Mouse (Mus musculus): ENCODE measurements around the gene Zfp536. TPM values are rescaled to one million over a fixed set of nuclear protein-coding genes. Genes with fewer than 3 reads are reported as not detected.

Zfp536 gene
- polyA plus RNA-seq, 1 experiment from 2014 or later = 11.5 TPM

GRCm38 (mm10) chr7:37594211-37595030 is 179.0 kb downstream of the Zfp536 start:
- H3K9ac ChIP-seq (ENCODE audit: low read length) = no peak overlapping the region
- DNase-seq (ENCODE audit: low spot score) (no peak), ATAC-seq (replicated peaks; ENCODE audit: low FRiP score, low TSS enrichment, low read depth) (no peak)
- H3K36me3 ChIP-seq (ENCODE audit: control insufficient read depth, insufficient read depth, low read length) = no peaks in the 10 kb centered on the region
- H3K9me3 ChIP-seq (ENCODE audit: control insufficient read depth, low read length) = no peaks in the 10 kb centered on the region; the same call in 1 of the 2 replicates
- no peaks in the 10 kb centered on the region for H3K27me3 ChIP-seq (replicated peaks; ENCODE audit: control insufficient read depth, insufficient read depth, low read length)
- H3K4me2 ChIP-seq (ENCODE audit: low read length) = no peak overlapping the region
- no peak overlapping the region for H3K4me3 ChIP-seq (ENCODE audit: low read depth, low read length)
- WGBS = 74% methylated on average over 12 of the region's 12 CpGs
- H3K4me1 ChIP-seq (replicated peaks; ENCODE audit: control insufficient read depth, insufficient read depth, low read length) = no peaks in the 10 kb centered on the region
- H3K27ac ChIP-seq (ENCODE audit: low read depth) = no peak overlapping the region

GRCm38 (mm10) chr7:37593566-37593965 is 179.9 kb downstream of the Zfp536 start:
- Histone ChIP-seq H3K27ac (ENCODE audit: low read depth) (no peak overlapping the region), H3K9ac (ENCODE audit: low read length) (no peak overlapping the region), H3K4me2 (ENCODE audit: low read length) (no peak overlapping the region), H3K4me1 (replicated peaks; ENCODE audit: control insufficient read depth, insufficient read depth, low read length) (no peaks in the 10 kb centered on the region), H3K36me3 (ENCODE audit: control insufficient read depth, insufficient read depth, low read length) (no peaks in the 10 kb centered on the region), H3K4me3 (ENCODE audit: low read depth, low read length) (no peak overlapping the region), H3K27me3 (replicated peaks; ENCODE audit: control insufficient read depth, insufficient read depth, low read length) (no peaks in the 10 kb centered on the region), H3K9me3 (ENCODE audit: control insufficient read depth, low read length) (no peaks in the 10 kb centered on the region; the same call in 1 of the 2 replicates)
- 94% methylated on average over 6 of the region's 6 CpGs for WGBS
- no peak for DNase-seq (ENCODE audit: low spot score)
- ATAC-seq (replicated peaks; ENCODE audit: low FRiP score, low TSS enrichment, low read depth) = no peak

GRCm38 (mm10) chr7:37586694-37587093 is 186.7 kb downstream of the Zfp536 start:
- Histone ChIP-seq H3K9ac (ENCODE audit: low read length) (no peak overlapping the region), H3K4me3 (ENCODE audit: low read depth, low read length) (no peak overlapping the region), H3K9me3 (ENCODE audit: control insufficient read depth, low read length) (no peaks in the 10 kb centered on the region), H3K4me1 (replicated peaks; ENCODE audit: control insufficient read depth, insufficient read depth, low read length) (no peaks in the 10 kb centered on the region), H3K27me3 (replicated peaks; ENCODE audit: control insufficient read depth, insufficient read depth, low read length) (no peaks in the 10 kb centered on the region), H3K27ac (ENCODE audit: low read depth) (no peak overlapping the region), H3K36me3 (ENCODE audit: control insufficient read depth, insufficient read depth, low read length) (no peaks in the 10 kb centered on the region), H3K4me2 (ENCODE audit: low read length) (no peak overlapping the region)
- 87% methylated on average over 13 of the region's 13 CpGs for WGBS
- ATAC-seq (replicated peaks; ENCODE audit: low FRiP score, low TSS enrichment, low read depth) = no peak
- no peak for DNase-seq (ENCODE audit: low spot score)

GRCm38 (mm10) chr7:37581262-37581661 is 192.2 kb downstream of the Zfp536 start:
- Histone ChIP-seq H3K4me3 (ENCODE audit: low read depth, low read length) (no peak overlapping the region), H3K9ac (ENCODE audit: low read length) (no peak overlapping the region), H3K27me3 (replicated peaks; ENCODE audit: control insufficient read depth, insufficient read depth, low read length) (no peaks in the 10 kb centered on the region), H3K4me2 (ENCODE audit: low read length) (no peak overlapping the region), H3K4me1 (replicated peaks; ENCODE audit: control insufficient read depth, insufficient read depth, low read length) (no peaks in the 10 kb centered on the region), H3K36me3 (ENCODE audit: control insufficient read depth, insufficient read depth, low read length) (no peaks in the 10 kb centered on the region), H3K27ac (ENCODE audit: low read depth) (no peak overlapping the region), H3K9me3 (ENCODE audit: control insufficient read depth, low read length) (no peaks in the 10 kb centered on the region)
- DNase-seq (ENCODE audit: low spot score) (no peak), ATAC-seq (replicated peaks; ENCODE audit: low FRiP score, low TSS enrichment, low read depth) (no peak)
- WGBS = 79% methylated on average over 3 of the region's 3 CpGs

- Histone ChIP-seq H3K27me3 (replicated peaks; ENCODE audit: control insufficient read depth, insufficient read depth, low read length) (no peaks in the 10 kb centered on the region), H3K9ac (ENCODE audit: low read length) (no peak overlapping the region), H3K4me1 (replicated peaks; ENCODE audit: control insufficient read depth, insufficient read depth, low read length) (no peaks in the 10 kb centered on the region), H3K27ac (ENCODE audit: low read depth) (no peak overlapping the region), H3K4me2 (ENCODE audit: low read length) (no peak overlapping the region), H3K36me3 (ENCODE audit: control insufficient read depth, insufficient read depth, low read length) (no peaks in the 10 kb centered on the region), H3K4me3 (ENCODE audit: low read depth, low read length) (no peak overlapping the region), H3K9me3 (ENCODE audit: control insufficient read depth, low read length) (no peaks in the 10 kb centered on the region)
- ATAC-seq (replicated peaks; ENCODE audit: low FRiP score, low TSS enrichment, low read depth) (no peak), DNase-seq (ENCODE audit: low spot score) (no peak)
- WGBS = 45% methylated on average over 5 of the region's 5 CpGs
These were observed 192.9 kb downstream of the Zfp536 start for GRCm38 (mm10) chr7:37580554-37580953.

GRCm38 (mm10) chr7:37572021-37572420 is 201.4 kb downstream of the Zfp536 start:
- H3K36me3 ChIP-seq (ENCODE audit: control insufficient read depth, insufficient read depth, low read length) = no peaks in the 10 kb centered on the region
- H3K4me2 ChIP-seq (ENCODE audit: low read length) = no peak overlapping the region
- no peaks in the 10 kb centered on the region for H3K4me1 ChIP-seq (replicated peaks; ENCODE audit: control insufficient read depth, insufficient read depth, low read length)
- H3K27me3 ChIP-seq (replicated peaks; ENCODE audit: control insufficient read depth, insufficient read depth, low read length) = no peaks in the 10 kb centered on the region
- H3K9ac ChIP-seq (ENCODE audit: low read length) = no peak overlapping the region
- ATAC-seq (replicated peaks; ENCODE audit: low FRiP score, low TSS enrichment, low read depth) (no peak), DNase-seq (ENCODE audit: low spot score) (no peak)
- no peaks in the 10 kb centered on the region for H3K9me3 ChIP-seq (ENCODE audit: control insufficient read depth, low read length)
- H3K4me3 ChIP-seq (ENCODE audit: low read depth, low read length) = no peak overlapping the region
- no peak overlapping the region for H3K27ac ChIP-seq (ENCODE audit: low read depth)
- WGBS = 93% methylated on average over 7 of the region's 7 CpGs

GRCm38 (mm10) chr7:37568811-37569500 is 204.5 kb downstream of the Zfp536 start:
- Histone ChIP-seq H3K9ac (ENCODE audit: low read length) (no peak overlapping the region), H3K4me3 (ENCODE audit: low read depth, low read length) (no peak overlapping the region), H3K4me1 (replicated peaks; ENCODE audit: control insufficient read depth, insufficient read depth, low read length) (peaks cover 14% of the 10 kb centered on the region), H3K9me3 (ENCODE audit: control insufficient read depth, low read length) (no peaks in the 10 kb centered on the region), H3K36me3 (ENCODE audit: control insufficient read depth, insufficient read depth, low read length) (no peaks in the 10 kb centered on the region), H3K4me2 (ENCODE audit: low read length) (no peak overlapping the region), H3K27me3 (replicated peaks; ENCODE audit: control insufficient read depth, insufficient read depth, low read length) (no peaks in the 10 kb centered on the region), H3K27ac (ENCODE audit: low read depth) (no peak overlapping the region)
- 79% methylated on average over 31 of the region's 31 CpGs for WGBS
- peak; percentile 71; the same call in 1 of the 2 replicates for ATAC-seq (replicated peaks; ENCODE audit: low FRiP score, low TSS enrichment, low read depth)
- DNase-seq (ENCODE audit: low spot score) = no peak

- ATAC-seq (replicated peaks; ENCODE audit: low FRiP score, low TSS enrichment, low read depth) (no peak), DNase-seq (ENCODE audit: low spot score) (no peak)
- H3K27ac ChIP-seq (ENCODE audit: low read depth) = no peak overlapping the region
- no peak overlapping the region for H3K4me3 ChIP-seq (ENCODE audit: low read depth, low read length)
- no peaks in the 10 kb centered on the region for H3K27me3 ChIP-seq (replicated peaks; ENCODE audit: control insufficient read depth, insufficient read depth, low read length)
- H3K36me3 ChIP-seq (ENCODE audit: control insufficient read depth, insufficient read depth, low read length) = no peaks in the 10 kb centered on the region
- 81% methylated on average over 14 of the region's 14 CpGs for WGBS
- no peak overlapping the region for H3K4me2 ChIP-seq (ENCODE audit: low read length)
- H3K9ac ChIP-seq (ENCODE audit: low read length) = no peak overlapping the region
- no peaks in the 10 kb centered on the region for H3K9me3 ChIP-seq (ENCODE audit: control insufficient read depth, low read length)
- peaks cover 15% of the 10 kb centered on the region for H3K4me1 ChIP-seq (replicated peaks; ENCODE audit: control insufficient read depth, insufficient read depth, low read length)
These were observed 205.4 kb downstream of the Zfp536 start for GRCm38 (mm10) chr7:37568041-37568440.
